Mouse (Mus musculus): ENCODE measurements around the gene Slc25a12. TPM values are rescaled to one million over a fixed set of nuclear protein-coding genes. Genes with fewer than 3 reads are reported as not detected.

The Slc25a12 gene
- total and polyA plus RNA-seq, 2 experiments from 2014 or later = 106 to 116 TPM

DNA sequence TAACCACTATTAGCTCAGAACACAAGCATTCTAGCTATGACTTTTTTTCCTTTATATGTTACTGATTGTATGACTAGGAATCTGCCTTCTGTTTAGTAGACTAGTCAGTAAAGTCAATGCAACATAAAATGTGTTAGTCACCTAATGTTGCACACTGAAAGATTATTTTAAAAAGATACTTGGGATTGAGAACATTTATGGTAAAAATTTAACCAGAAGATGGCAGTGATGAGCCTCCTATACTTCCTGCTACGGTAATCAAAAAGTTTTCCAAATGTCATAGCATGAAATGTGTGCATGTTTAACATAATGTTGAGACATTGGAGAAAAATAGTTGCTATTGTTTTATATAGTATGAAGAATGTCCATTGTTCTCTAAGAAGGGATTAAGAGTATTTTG lies 140.2 kb downstream of the Slc25a12 start:
- no peaks in the 10 kb centered on the region for H3K27me3 ChIP-seq (ENCODE audit: insufficient read depth, low read length)
- H3K36me3 ChIP-seq (ENCODE audit: insufficient read depth) = peaks cover 20% of the 10 kb centered on the region
- no peaks in the 10 kb centered on the region for H3K4me1 ChIP-seq (ENCODE audit: insufficient read depth)
- H3K9ac ChIP-seq = no peak overlapping the region
- TF ChIP-seq CTCF (IDR thresholded peaks at IDR 0.05; ENCODE audit: low read depth) = peak; percentile 50
- no peak overlapping the region for H3K4me2 ChIP-seq (ENCODE audit: low read depth)
- no peak for ATAC-seq
- WGBS = 15% methylated on average over 1 of the region's 1 CpGs
- no peak overlapping the region for H3K27ac ChIP-seq (ENCODE audit: low read depth, low read length)
- no peak overlapping the region for H3K4me3 ChIP-seq (ENCODE audit: low read depth, low read length)
- no peaks in the 10 kb centered on the region for H3K9me3 ChIP-seq (ENCODE audit: low read length)
- no peak for DNase-seq

Other genes starting within 250 kb of the Slc25a12 start
- gene Cybrd1, start 249.8 kb downstream of the Slc25a12 start, total RNA-seq (2014; rRNA removed) = 4.1 and 7.0 TPM in 2 replicates
- gene Cybrd1, start 249.8 kb downstream of the Slc25a12 start, polyA plus RNA-seq (2015; fragmentation: Nextera tagmentation; extraction: Ambion mirVana) = 1.6 and 2.5 TPM in 2 replicates
- gene Dync1i2, start 156.0 kb downstream of the Slc25a12 start, total RNA-seq (2014; rRNA removed) = 207 and 241 TPM in 2 replicates
- 189 and 197 TPM in 2 replicates for gene Dync1i2, start 156.0 kb downstream of the Slc25a12 start, polyA plus RNA-seq (2015; fragmentation: Nextera tagmentation; extraction: Ambion mirVana)
- gene Hat1, start 21.2 kb upstream of the Slc25a12 start, total RNA-seq (2014; rRNA removed) = 24.2 and 27.1 TPM in 2 replicates
- 34.5 and 37.1 TPM in 2 replicates for gene Hat1, start 21.2 kb upstream of the Slc25a12 start, polyA plus RNA-seq (2015; fragmentation: Nextera tagmentation; extraction: Ambion mirVana)
- gene Metap1d, start 85.5 kb upstream of the Slc25a12 start, total RNA-seq (2014; rRNA removed) = 16.6 and 19.4 TPM in 2 replicates
- 23.1 and 25.3 TPM in 2 replicates for gene Metap1d, start 85.5 kb upstream of the Slc25a12 start, polyA plus RNA-seq (2015; fragmentation: Nextera tagmentation; extraction: Ambion mirVana)
- 73.5 and 80.2 TPM in 2 replicates for gene Dlx1, start 160.4 kb upstream of the Slc25a12 start, total RNA-seq (2014; rRNA removed)
- 105 and 139 TPM in 2 replicates for gene Dlx1, start 160.4 kb upstream of the Slc25a12 start, polyA plus RNA-seq (2015; fragmentation: Nextera tagmentation; extraction: Ambion mirVana)
- 19.3 and 28.1 TPM in 2 replicates for gene Dlx2, start 179.0 kb upstream of the Slc25a12 start, total RNA-seq (2014; rRNA removed)
- 40.0 and 43.1 TPM in 2 replicates for gene Dlx2, start 179.0 kb upstream of the Slc25a12 start, polyA plus RNA-seq (2015; fragmentation: Nextera tagmentation; extraction: Ambion mirVana)